Mouse (Mus musculus) fat pad, adult 2 months (tissue): ENCODE data around the gene Vpreb2.
"Not testable (repeated sequence)": the region's sequence is repeated elsewhere in the genome, so short reads cannot be mapped to it uniquely, and the experiment has no call there.

Experiments used
- DNase-seq: peaks from one replicate; pipeline ENCODE4 v3.0.0-alpha.2; 2011; ENCODE audit warnings: low read depth, low spot score; ENCODE audit errors: extremely low read depth

Gene Vpreb2

DNA sequence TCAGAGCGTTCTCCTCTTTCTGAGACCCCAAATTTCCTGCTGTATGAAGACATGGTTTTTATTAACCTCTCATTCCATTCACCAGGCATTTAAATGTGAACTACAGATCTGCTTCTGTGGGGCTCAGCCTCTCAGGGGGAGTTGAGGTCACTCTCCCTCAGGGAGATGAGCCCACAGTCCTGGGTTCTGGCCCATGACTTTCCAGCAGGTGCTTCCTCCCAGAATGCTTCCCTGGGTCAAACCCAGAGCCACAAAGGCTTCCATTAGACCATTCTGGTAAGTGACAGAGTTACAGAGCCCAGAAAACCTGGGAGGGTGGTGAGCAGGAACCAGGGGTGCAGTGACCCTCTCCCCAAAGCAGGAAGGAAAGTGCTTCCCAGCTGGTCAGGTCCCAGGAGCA, at the start of gene Vpreb2:
Gene Vpreb2, plus strand, starts transcription at position 301 of the 400 bp plus-strand sequence.
- DNase-seq: no peak

- DNase-seq: no peak
Measured at GRCm38 (mm10) chr16:17931906-17932460, 48.2 kb upstream of the Vpreb2 start.

DNA sequence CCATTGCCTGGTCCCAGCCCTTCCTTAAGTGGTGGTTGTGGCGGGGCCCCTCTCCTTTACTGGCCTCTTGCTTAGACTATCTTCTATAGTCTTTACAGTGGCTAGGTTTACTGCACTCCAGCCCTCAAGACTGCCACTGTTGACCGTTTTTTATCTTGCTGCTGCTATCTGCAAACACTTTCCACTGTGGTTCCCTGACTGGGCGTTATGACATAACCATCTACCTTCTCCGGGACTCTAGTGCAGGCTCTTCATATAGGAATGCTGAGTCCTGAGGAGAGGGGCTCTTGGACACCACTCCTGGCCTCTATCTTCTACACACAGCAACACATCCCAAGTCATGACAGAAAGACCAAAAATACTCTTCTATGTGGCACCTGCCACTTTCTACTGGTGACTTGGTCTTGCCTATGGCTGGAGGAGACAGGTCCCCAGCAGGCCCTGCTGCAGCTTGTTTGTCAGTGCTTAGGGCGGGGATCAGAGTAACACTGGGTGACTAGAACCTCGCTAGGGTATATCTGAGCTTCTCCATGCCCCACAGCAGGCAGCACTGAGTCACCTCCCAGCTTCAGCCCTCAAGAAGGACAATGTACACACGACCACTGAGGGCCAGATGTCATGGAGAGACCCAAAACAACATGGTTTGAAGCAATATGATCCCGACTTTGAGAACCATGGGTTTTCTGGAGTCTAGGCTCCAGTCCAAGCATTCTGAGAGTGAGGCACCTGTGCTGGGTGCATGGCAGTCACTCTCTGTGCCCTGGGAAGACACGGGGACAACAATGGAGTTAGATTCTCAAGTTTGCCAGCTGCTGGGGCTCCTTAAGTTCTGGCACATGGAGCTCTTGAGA, 46.4 kb upstream of the Vpreb2 start:
- no peak for DNase-seq

- peak; percentile 51 for DNase-seq
Measured at GRCm38 (mm10) chr16:17934445-17934910, 45.8 kb upstream of the Vpreb2 start.

DNA sequence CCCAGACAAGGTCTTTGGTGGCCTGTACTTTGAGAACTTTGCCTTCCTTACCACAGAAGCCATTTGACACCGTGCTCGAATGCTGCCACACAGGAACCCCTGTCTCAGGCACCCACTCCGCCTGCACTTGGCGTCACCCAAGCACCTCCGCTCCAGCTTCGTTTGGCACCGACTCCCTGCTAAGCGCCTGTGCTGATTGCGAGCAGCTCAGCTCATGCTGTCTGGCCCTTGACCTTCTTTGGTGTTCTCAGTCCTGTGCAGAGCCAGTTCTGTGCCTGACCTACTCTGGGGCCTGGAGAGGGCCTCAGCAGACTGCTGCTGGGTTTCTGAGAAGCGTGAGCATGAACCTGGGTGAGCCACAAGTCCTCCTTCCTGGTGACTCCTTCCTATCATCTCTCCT, 43.5 kb upstream of the Vpreb2 start:
- no peak for DNase-seq

- no peak for DNase-seq
Measured at GRCm38 (mm10) chr16:17938187-17938586, 42.0 kb upstream of the Vpreb2 start.

GRCm38 (mm10) chr16:17938821-17939220, 41.4 kb upstream of the Vpreb2 start:
- no peak for DNase-seq

GRCm38 (mm10) chr16:17939255-17939751, 40.9 kb upstream of the Vpreb2 start:
- DNase-seq: no peak

DNA sequence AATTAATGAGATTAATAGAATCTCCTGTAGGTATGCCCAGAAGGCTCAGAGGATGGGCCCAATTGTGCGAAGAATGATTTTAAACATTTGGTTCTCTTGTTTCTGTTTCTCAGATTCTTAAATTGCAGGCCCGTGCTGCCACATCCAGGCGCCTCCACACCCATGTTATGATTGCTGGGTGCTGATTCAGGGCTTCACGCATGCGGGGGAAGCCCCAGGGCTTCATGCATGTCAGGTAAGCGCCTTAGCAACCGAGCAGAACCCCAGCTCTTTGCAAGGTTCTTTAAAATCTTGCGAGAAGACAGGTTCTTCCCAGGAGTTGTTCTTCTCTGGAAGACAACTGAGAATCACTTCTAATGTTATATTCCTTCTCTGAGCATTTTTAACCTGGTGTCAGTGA, 36.8 kb upstream of the Vpreb2 start:
- no peak for DNase-seq

- no peak for DNase-seq
Measured at GRCm38 (mm10) chr16:17945081-17945831, 35.0 kb upstream of the Vpreb2 start.

- DNase-seq: no peak
Measured at GRCm38 (mm10) chr16:17949421-17949877, 30.8 kb upstream of the Vpreb2 start.

DNA sequence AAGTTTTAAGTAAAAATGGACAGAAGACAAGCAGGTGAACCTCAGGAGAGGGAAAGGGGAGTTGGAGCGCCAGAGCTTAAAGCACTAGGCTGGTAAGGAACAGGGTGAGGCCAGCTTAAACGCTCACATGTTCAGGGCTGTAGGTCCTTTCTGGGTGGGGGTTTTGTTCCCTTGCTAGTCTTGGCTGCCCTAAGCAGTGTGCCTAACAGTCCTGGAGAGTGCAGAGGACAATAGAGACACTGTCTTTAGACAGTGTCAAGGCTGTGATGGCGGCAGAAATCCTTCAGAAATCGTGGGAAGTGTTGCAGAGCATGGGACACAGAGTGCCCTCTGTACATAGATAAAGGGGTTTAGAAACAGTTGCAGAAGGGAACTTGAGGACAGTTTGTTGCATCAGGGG, 30.2 kb upstream of the Vpreb2 start:
- DNase-seq: no peak

- no peak for DNase-seq
Measured at GRCm38 (mm10) chr16:17951618-17952017, 28.6 kb upstream of the Vpreb2 start.

- DNase-seq: not testable (repeated sequence)
Measured at GRCm38 (mm10) chr16:17956052-17956638, 24.1 kb upstream of the Vpreb2 start.

GRCm38 (mm10) chr16:17962091-17962490, 18.1 kb upstream of the Vpreb2 start:
- no peak for DNase-seq

DNA sequence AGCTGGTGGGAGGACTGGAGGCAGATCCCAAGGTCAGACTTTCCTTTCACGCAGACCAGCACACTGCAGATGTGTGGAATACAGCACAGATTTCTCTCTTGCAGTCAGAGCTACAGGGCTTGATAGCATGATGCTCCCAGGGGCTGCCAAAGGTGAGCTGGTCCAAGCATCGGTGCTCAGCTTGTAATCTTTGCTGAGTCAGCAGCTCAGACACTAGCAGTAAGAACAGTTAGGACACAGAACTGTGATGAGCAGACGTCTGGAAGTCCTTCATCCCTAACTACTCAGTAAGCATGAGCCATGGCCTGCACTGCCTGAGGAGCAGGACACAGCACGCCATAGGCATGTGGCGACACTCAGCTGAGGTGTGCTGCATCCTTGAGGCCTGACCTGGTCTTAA, 8.4 kb upstream of the Vpreb2 start:
- DNase-seq: no peak

DNA sequence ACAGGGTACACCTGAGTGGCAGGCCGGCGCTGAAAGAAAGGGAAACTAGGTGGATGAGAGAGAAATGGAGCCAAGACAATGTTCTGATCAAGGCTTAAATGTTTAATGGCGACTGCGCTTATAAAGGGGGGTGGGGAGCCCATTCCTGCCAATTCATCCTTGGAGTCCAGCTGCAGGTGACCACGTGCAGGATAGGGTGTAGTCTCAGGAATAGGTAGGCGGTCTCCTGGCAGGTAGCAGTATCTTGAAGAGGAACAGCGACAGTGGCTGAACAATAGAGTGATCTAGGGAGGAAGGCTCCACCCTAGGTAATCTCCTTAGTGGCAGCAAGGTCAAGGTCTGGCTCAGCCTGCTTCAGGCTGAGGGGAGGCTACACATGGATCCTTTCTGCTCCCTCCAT, 2.4 kb upstream of the Vpreb2 start:
- not testable (repeated sequence) for DNase-seq

- no peak for DNase-seq
Measured at GRCm38 (mm10) chr16:17983201-17983600, 3.0 kb downstream of the Vpreb2 start.

DNA sequence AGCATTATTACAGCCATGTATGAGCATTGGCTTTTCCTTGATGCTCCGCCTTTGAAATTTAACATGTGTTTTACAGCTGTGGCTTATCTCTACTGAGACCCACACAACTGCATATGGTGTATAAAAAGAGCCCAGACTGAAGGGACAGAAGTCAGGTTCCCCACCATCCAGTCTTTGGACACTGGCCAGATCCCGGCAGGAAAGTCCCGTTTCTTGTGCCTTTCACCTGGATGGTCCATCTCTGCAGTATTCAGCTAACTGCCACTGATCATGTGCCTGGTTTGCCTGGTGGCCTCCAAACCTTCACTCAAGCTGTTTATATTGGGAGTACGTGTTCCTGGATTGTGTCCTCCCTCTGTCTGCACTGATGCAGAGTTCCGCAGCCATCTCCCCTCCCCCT, 4.0 kb downstream of the Vpreb2 start:
- no peak for DNase-seq

GRCm38 (mm10) chr16:17985078-17985477, 4.8 kb downstream of the Vpreb2 start:
- DNase-seq: no peak
